Mouse (Mus musculus) stomach, embryonic 15.5 days (tissue): ENCODE measurements around the gene H2al1m. TPM values are rescaled to one million over a fixed set of nuclear protein-coding genes. Genes with fewer than 3 reads are reported as not detected.
A peak's percentile ranks its signal among the peaks of the same experiment; 100 is the strongest.
"Not testable (repeated sequence)": the region's sequence is repeated elsewhere in the genome, so short reads cannot be mapped to it uniquely, and the experiment has no call there.

Source experiments
- ATAC-seq: fragments of 200-750 bp; cut with Nextera tagmentation; 2 replicates; pipeline ENCODE4 v1.8.0; 2017; ENCODE audit warnings: low read depth, moderate number of reproducible peaks, moderate TSS enrichment; ENCODE audit not compliant: insufficient read depth, low FRiP score
- H3K27ac ChIP-seq: fragments of 300-500 bp; sonication (generic); 2 replicates; pipeline ENCODE4 v1.5.1; 2015; ENCODE audit warnings: mild to moderate bottlenecking, inconsistent platforms
- H3K27me3 ChIP-seq: fragments of 300-500 bp; sonication (generic); replicated peaks from 2 replicates; pipeline ENCODE4 v1.6.1; 2015; ENCODE audit warnings: inconsistent platforms
- H3K36me3 ChIP-seq: fragments of 300-500 bp; sonication (generic); 2 replicates; pipeline ENCODE4 v1.6.1; 2015; ENCODE audit warnings: inconsistent platforms
- H3K4me1 ChIP-seq: fragments of 300-500 bp; sonication (generic); 2 replicates; pipeline ENCODE4 v1.6.1; 2015; ENCODE audit warnings: inconsistent platforms
- H3K4me2 ChIP-seq: fragments of 300-500 bp; sonication (generic); 2 replicates; pipeline ENCODE4 v1.6.1; 2015; ENCODE audit warnings: mild to moderate bottlenecking, inconsistent platforms
- H3K4me3 ChIP-seq: fragments of 300-500 bp; sonication (generic); replicated peaks from 2 replicates; pipeline ENCODE4 v1.5.1; 2015; ENCODE audit warnings: inconsistent platforms
- H3K9ac ChIP-seq: fragments of 300-500 bp; sonication (generic); 2 replicates; pipeline ENCODE4 v1.6.1; 2015; ENCODE audit warnings: inconsistent platforms
- H3K9me3 ChIP-seq: fragments of 300-500 bp; sonication (generic); 2 replicates; pipeline ENCODE4 v1.6.1; 2016; ENCODE audit warnings: inconsistent platforms
- WGBS: fragments of 180-500 bp; shearing (Covaris S2); methylation state at CpG from one replicate; pipeline ENCODE4 v1.1.7; 2015; 5-methylcytosine and 5-hydroxymethylcytosine counted together
- polyA plus RNA-seq: library from polyadenylated mRNA; unstranded; fragments of >200 nt; fragmentation: Nextera tagmentation; extraction: Ambion mirVana; gene quantifications from 2 replicates; pipeline ENCODE4 v1.2.1, GENCODE M21; 2015

Gene H2al1m
- polyA plus RNA-seq, 1 experiment from 2014 or later = 0.32 TPM

GRCm38 (mm10) chrX:9272460-9273361 lies 10.9 kb upstream of the H2al1m start, which contains the start of gene Xk:
Gene Xk, plus strand, starts transcription at chrX:9272756.
- no peaks in the 10 kb centered on the region for H3K9me3 ChIP-seq
- peak within 1 kb of the TSS; percentile 55 for H3K4me2 ChIP-seq
- no peaks in the 10 kb centered on the region for H3K27me3 ChIP-seq
- H3K4me1 ChIP-seq = no peaks in the 10 kb centered on the region
- H3K27ac ChIP-seq = peak within 1 kb of the TSS; percentile 13; the same call in 1 of the 2 replicates
- peak within 1 kb of the TSS; percentile 55 for H3K4me3 ChIP-seq
- no peaks in the 10 kb centered on the region for H3K36me3 ChIP-seq
- ATAC-seq = peak; percentile 90
- 10% methylated on average over 89 of the region's 94 CpGs for WGBS
- peak within 1 kb of the TSS; percentile 32; the same call in 1 of the 2 replicates for H3K9ac ChIP-seq

- peak overlapping the region; percentile 55 for H3K4me2 ChIP-seq
- ATAC-seq = no peak
- H3K4me3 ChIP-seq = peak overlapping the region; percentile 55
- no peaks in the 10 kb centered on the region for H3K27me3 ChIP-seq
- H3K9ac ChIP-seq = no peak overlapping the region
- no peaks in the 10 kb centered on the region for H3K9me3 ChIP-seq
- no peaks in the 10 kb centered on the region for H3K36me3 ChIP-seq
- 55% methylated on average over 12 of the region's 12 CpGs for WGBS
- H3K27ac ChIP-seq = no peak overlapping the region
- H3K4me1 ChIP-seq = no peaks in the 10 kb centered on the region
Measured at GRCm38 (mm10) chrX:9273377-9274002, 10.1 kb upstream of the H2al1m start.

- no peak overlapping the region for H3K4me3 ChIP-seq
- H3K36me3 ChIP-seq = no peaks in the 10 kb centered on the region
- ATAC-seq = no peak
- no peak overlapping the region for H3K4me2 ChIP-seq
- no peak overlapping the region for H3K9ac ChIP-seq
- no peak overlapping the region for H3K27ac ChIP-seq
- no peaks in the 10 kb centered on the region for H3K4me1 ChIP-seq
- no peaks in the 10 kb centered on the region for H3K27me3 ChIP-seq
- H3K9me3 ChIP-seq = no peaks in the 10 kb centered on the region
- WGBS = 69% methylated on average over 8 of the region's 8 CpGs
Measured at GRCm38 (mm10) chrX:9274321-9274720, 9.2 kb upstream of the H2al1m start.

GRCm38 (mm10) chrX:9293140-9293829 lies 9.7 kb downstream of the H2al1m start:
- H3K4me2 ChIP-seq, H3K36me3 ChIP-seq, H3K4me3 ChIP-seq, H3K9ac ChIP-seq, H3K27me3 ChIP-seq, ATAC-seq, H3K9me3 ChIP-seq, H3K4me1 ChIP-seq, H3K27ac ChIP-seq: not testable (repeated sequence)
- WGBS = 89% methylated on average over 4 of the region's 4 CpGs

GRCm38 (mm10) chrX:9298413-9298864 lies 14.9 kb downstream of the H2al1m start:
- H3K27ac ChIP-seq = no peak overlapping the region
- no peaks in the 10 kb centered on the region for H3K9me3 ChIP-seq
- H3K9ac ChIP-seq = no peak overlapping the region
- H3K36me3 ChIP-seq = no peaks in the 10 kb centered on the region
- no peak overlapping the region for H3K4me2 ChIP-seq
- WGBS = 76% methylated on average over 5 of the region's 5 CpGs
- H3K4me3 ChIP-seq = no peak overlapping the region
- H3K27me3 ChIP-seq = no peaks in the 10 kb centered on the region
- peak; percentile 88; the same call in 1 of the 2 replicates for ATAC-seq
- no peaks in the 10 kb centered on the region for H3K4me1 ChIP-seq

GRCm38 (mm10) chrX:9302791-9303190 lies 19.2 kb downstream of the H2al1m start:
- Histone ChIP-seq H3K4me3 (no peak overlapping the region), H3K9ac (no peak overlapping the region), H3K27ac (no peak overlapping the region), H3K4me2 (no peak overlapping the region), H3K4me1 (no peaks in the 10 kb centered on the region), H3K36me3 (no peaks in the 10 kb centered on the region), H3K27me3 (no peaks in the 10 kb centered on the region), H3K9me3 (no peaks in the 10 kb centered on the region)
- ATAC-seq = no peak
- WGBS = 76% methylated on average over 5 of the region's 5 CpGs

GRCm38 (mm10) chrX:9303455-9303854 lies 19.9 kb downstream of the H2al1m start:
- WGBS = 63% methylated on average over 1 of the region's 1 CpGs
- no peak for ATAC-seq
- Histone ChIP-seq H3K9ac (no peak overlapping the region), H3K4me1 (no peaks in the 10 kb centered on the region), H3K4me2 (no peak overlapping the region), H3K27me3 (no peaks in the 10 kb centered on the region), H3K4me3 (no peak overlapping the region), H3K36me3 (no peaks in the 10 kb centered on the region), H3K9me3 (no peaks in the 10 kb centered on the region), H3K27ac (no peak overlapping the region)

GRCm38 (mm10) chrX:9316457-9316856 lies 32.9 kb downstream of the H2al1m start:
- not testable (repeated sequence) for H3K4me2 ChIP-seq, H3K27ac ChIP-seq, H3K9me3 ChIP-seq, H3K4me3 ChIP-seq, H3K4me1 ChIP-seq, ATAC-seq, H3K9ac ChIP-seq, H3K36me3 ChIP-seq, H3K27me3 ChIP-seq

- not testable (repeated sequence) for ATAC-seq, H3K27ac ChIP-seq, H3K9ac ChIP-seq, H3K4me3 ChIP-seq, H3K4me2 ChIP-seq, H3K9me3 ChIP-seq, H3K36me3 ChIP-seq, H3K27me3 ChIP-seq, H3K4me1 ChIP-seq
- WGBS = 85% methylated on average over 22 of the region's 26 CpGs
Measured at GRCm38 (mm10) chrX:9327954-9328353, 44.4 kb downstream of the H2al1m start.

- not testable (repeated sequence) for ATAC-seq, H3K27ac ChIP-seq, H3K4me3 ChIP-seq, H3K9ac ChIP-seq, H3K4me2 ChIP-seq, H3K36me3 ChIP-seq, H3K27me3 ChIP-seq, H3K4me1 ChIP-seq, H3K9me3 ChIP-seq
- 85% methylated on average over 12 of the region's 12 CpGs for WGBS
Measured at GRCm38 (mm10) chrX:9332366-9332962, 48.9 kb downstream of the H2al1m start.

GRCm38 (mm10) chrX:9333035-9333434 lies 49.5 kb downstream of the H2al1m start:
- WGBS = 44% methylated on average over 2 of the region's 2 CpGs
- not testable (repeated sequence) for H3K9me3 ChIP-seq, H3K4me1 ChIP-seq, ATAC-seq, H3K9ac ChIP-seq, H3K4me2 ChIP-seq, H3K4me3 ChIP-seq, H3K27ac ChIP-seq, H3K36me3 ChIP-seq, H3K27me3 ChIP-seq
